Mouse (Mus musculus) megakaryocyte, embryonic 14.5 days (primary cell): ENCODE measurements around the gene Cd247.

Experiments used
- FLI1 ChIP-seq: IDR thresholded peaks from 2 replicates; pipeline ENCODE4 v1.6.1; 2012; ENCODE audit warnings: low read length, inconsistent platforms, mixed read lengths
- GATA1 ChIP-seq: IDR thresholded peaks from 3 replicates; pipeline ENCODE4 v1.6.1; 2012; ENCODE audit warnings: mixed read lengths, low read length, inconsistent platforms, borderline replicate concordance

GRCm38 (mm10) chr1:165810633-165811032 is 22.2 kb downstream of the Cd247 start:
- TF ChIP-seq GATA1: no peak
- no peak for TF ChIP-seq FLI1
